Mouse (Mus musculus) heart, embryonic 14.5 days (tissue): ENCODE results near the gene Ube2e3. TPM values are rescaled to one million over a fixed set of nuclear protein-coding genes. Genes with fewer than 3 reads are reported as not detected.
A peak's percentile ranks its signal among the peaks of the same experiment; 100 is the strongest.

Source experiments
- ATAC-seq: fragments of 200-750 bp; cut with Nextera tagmentation; 2 replicates; pipeline ENCODE4 v1.8.0; 2017; ENCODE audit warnings: low read depth, moderate TSS enrichment; ENCODE audit not compliant: insufficient number of reproducible peaks, insufficient read depth, low FRiP score
- H3K27ac ChIP-seq, 2 experiments: fragments of 200-500 bp in 1 of 2; fragments of 300-500 bp in 1 of 2; sonication (generic) in 1 of 2; replicated peaks in 1 of 2; 2 replicates each; pipeline ENCODE4 v1.5.1; 2012 to 2014; ENCODE audit warnings: low read depth in 2 of 2, low read length in 2 of 2, control low read depth in 1 of 2, mild to moderate bottlenecking in 1 of 2, mixed read lengths in 1 of 2; ENCODE audit not compliant: control insufficient read depth in 1 of 2, insufficient read depth in 1 of 2
- H3K27me3 ChIP-seq: fragments of 300-500 bp; sonication (generic); 2 replicates; pipeline ENCODE4 v1.6.1; 2014; ENCODE audit warnings: mild to moderate bottlenecking, low read length, control low read depth; ENCODE audit not compliant: control insufficient read depth, insufficient read depth
- H3K36me3 ChIP-seq: fragments of 300-500 bp; sonication (generic); 2 replicates; pipeline ENCODE4 v1.6.1; 2014; ENCODE audit warnings: mild to moderate bottlenecking, control low read depth, low read length, mixed read lengths; ENCODE audit not compliant: control insufficient read depth, insufficient read depth
- H3K4me1 ChIP-seq, 2 experiments: fragments of 200-500 bp in 1 of 2; fragments of 300-500 bp in 1 of 2; sonication (generic) in 1 of 2; 2 replicates each; pipeline ENCODE4 v1.6.1; 2012 to 2014; ENCODE audit warnings: low read length in 2 of 2, control low read depth in 1 of 2, mixed read lengths in 1 of 2; ENCODE audit not compliant: control insufficient read depth in 2 of 2, insufficient read depth in 2 of 2
- H3K4me2 ChIP-seq: fragments of 300-500 bp; sonication (generic); 2 replicates; pipeline ENCODE4 v1.6.1; 2014; ENCODE audit warnings: mild to moderate bottlenecking, low read length
- H3K4me3 ChIP-seq, 2 experiments: fragments of 200-500 bp in 1 of 2; fragments of 300-500 bp in 1 of 2; sonication (generic) in 1 of 2; 2 replicates each; pipeline ENCODE4 v1.5.1; 2012 to 2014; ENCODE audit warnings: low read length in 2 of 2, mild to moderate bottlenecking in 2 of 2, control low read depth in 1 of 2, low read depth in 1 of 2, moderate library complexity in 1 of 2; ENCODE audit not compliant: control insufficient read depth in 1 of 2, insufficient read depth in 1 of 2
- H3K9ac ChIP-seq: fragments of 300-500 bp; sonication (generic); 2 replicates; pipeline ENCODE4 v1.6.1; 2014; ENCODE audit warnings: mild to moderate bottlenecking, low read length
- H3K9me3 ChIP-seq: fragments of 300-500 bp; sonication (generic); 2 replicates; pipeline ENCODE4 v1.6.1; 2016; ENCODE audit warnings: low read length, control low read depth; ENCODE audit not compliant: control insufficient read depth
- WGBS: fragments of 180-500 bp; shearing (Covaris S2); extraction: QIAGEN DNeasy Blood & Tissue Kit; methylation state at CpG from one replicate; pipeline ENCODE4 v1.1.7; 2014; 5-methylcytosine and 5-hydroxymethylcytosine counted together
- polyA plus RNA-seq: library from polyadenylated mRNA; unstranded; fragments of >200 nt; fragmentation: Nextera tagmentation; extraction: Ambion mirVana; gene quantifications from 2 replicates; pipeline ENCODE4 v1.2.1, GENCODE M21; 2014

Gene Ube2e3
- polyA plus RNA-seq, 1 experiment from 2014 or later = 136 TPM

GRCm38 (mm10) chr2:78886446-78886845 lies 18.5 kb downstream of the Ube2e3 start:
- peaks cover 0 to 15% of the 10 kb centered on the region in 2 experiments; a peak in 3 of 4 replicates for H3K4me1 ChIP-seq
- H3K27me3 ChIP-seq = no peaks in the 10 kb centered on the region
- no peaks in the 10 kb centered on the region for H3K9me3 ChIP-seq
- no peak overlapping the region for H3K9ac ChIP-seq
- ATAC-seq = no peak
- H3K4me2 ChIP-seq = no peak overlapping the region
- H3K4me3 ChIP-seq = no peak overlapping the region
- no peaks in the 10 kb centered on the region for H3K36me3 ChIP-seq
- WGBS = 68% methylated on average over 2 of the region's 2 CpGs
- no peak overlapping the region for H3K27ac ChIP-seq

GRCm38 (mm10) chr2:78888190-78888589 lies 20.3 kb downstream of the Ube2e3 start:
- 35% methylated on average over 3 of the region's 3 CpGs for WGBS
- H3K9ac ChIP-seq = 0 out of 2 replicates have a peak overlapping the region, but pooled peaks have one; percentile 3
- peaks cover 0 to 15% of the 10 kb centered on the region in 2 experiments; a peak in 2 of 4 replicates for H3K4me1 ChIP-seq
- no peak for ATAC-seq
- H3K27ac ChIP-seq = no peak overlapping the region
- no peak overlapping the region for H3K4me3 ChIP-seq
- H3K27me3 ChIP-seq = no peaks in the 10 kb centered on the region
- no peak overlapping the region for H3K4me2 ChIP-seq
- H3K9me3 ChIP-seq = no peaks in the 10 kb centered on the region
- H3K36me3 ChIP-seq = no peaks in the 10 kb centered on the region

GRCm38 (mm10) chr2:78895216-78895615 lies 27.3 kb downstream of the Ube2e3 start:
- Histone ChIP-seq H3K9me3 (no peaks in the 10 kb centered on the region), H3K36me3 (no peaks in the 10 kb centered on the region), H3K4me2 (no peak overlapping the region), H3K4me3 (no peak overlapping the region), H3K27me3 (no peaks in the 10 kb centered on the region), H3K4me1 (peaks cover 0 to 3% of the 10 kb centered on the region in 2 experiments; a peak in 2 of 4 replicates), H3K9ac (no peak overlapping the region), H3K27ac (no peak overlapping the region)
- WGBS = 76% methylated on average over 2 of the region's 2 CpGs
- ATAC-seq = no peak

- H3K4me2 ChIP-seq = peak overlapping the region; percentile 16; the same call in 1 of the 2 replicates
- ATAC-seq = no peak
- H3K27ac ChIP-seq = peak overlapping the region in 1 of 2 experiments; percentile 41; a peak in 1 of 4 replicates
These were observed 38.0 kb downstream of the Ube2e3 start for GRCm38 (mm10) chr2:78905916-78906315.

GRCm38 (mm10) chr2:78911516-78911915 lies 43.6 kb downstream of the Ube2e3 start:
- no peak overlapping the region for H3K27ac ChIP-seq
- H3K4me3 ChIP-seq = no peak overlapping the region
- H3K4me2 ChIP-seq = no peak overlapping the region
- H3K27me3 ChIP-seq = no peaks in the 10 kb centered on the region
- H3K9me3 ChIP-seq = no peaks in the 10 kb centered on the region
- peaks cover 13% of the 10 kb centered on the region; the same call in 1 of the 2 replicates for H3K36me3 ChIP-seq
- no peak overlapping the region for H3K9ac ChIP-seq
- no peak for ATAC-seq
- H3K4me1 ChIP-seq = peaks cover 5 to 27% of the 10 kb centered on the region in 2 experiments

More at GRCm38 (mm10) chr2:78905916-78906315, 38.0 kb downstream of the Ube2e3 start:
- H3K4me3 ChIP-seq = no peak overlapping the region
- no peaks in the 10 kb centered on the region for H3K9me3 ChIP-seq
- H3K27me3 ChIP-seq = no peaks in the 10 kb centered on the region
- H3K36me3 ChIP-seq = no peaks in the 10 kb centered on the region
- WGBS = 43% methylated on average over 3 of the region's 3 CpGs
- peaks cover 7 to 30% of the 10 kb centered on the region in 2 experiments for H3K4me1 ChIP-seq
- H3K9ac ChIP-seq = no peak overlapping the region

GRCm38 (mm10) chr2:78914861-78915260 lies 46.9 kb downstream of the Ube2e3 start:
- peaks cover 0 to 22% of the 10 kb centered on the region in 2 experiments; a peak in 2 of 4 replicates for H3K4me1 ChIP-seq
- H3K27ac ChIP-seq = no peak overlapping the region
- no peaks in the 10 kb centered on the region for H3K27me3 ChIP-seq
- no peaks in the 10 kb centered on the region for H3K9me3 ChIP-seq
- H3K4me2 ChIP-seq = no peak overlapping the region
- 91% methylated on average over 2 of the region's 2 CpGs for WGBS
- peaks cover 34% of the 10 kb centered on the region for H3K36me3 ChIP-seq
- ATAC-seq = no peak
- H3K4me3 ChIP-seq = no peak overlapping the region
- no peak overlapping the region for H3K9ac ChIP-seq

GRCm38 (mm10) chr2:78922980-78923674 lies 55.2 kb downstream of the Ube2e3 start:
- Histone ChIP-seq H3K27ac (no peak overlapping the region), H3K4me2 (no peak overlapping the region), H3K9me3 (no peaks in the 10 kb centered on the region), H3K4me3 (no peak overlapping the region), H3K27me3 (no peaks in the 10 kb centered on the region), H3K9ac (no peak overlapping the region), H3K36me3 (peaks cover 36% of the 10 kb centered on the region), H3K4me1 (peaks cover 2 to 6% of the 10 kb centered on the region in 2 experiments; a peak in 3 of 4 replicates)
- WGBS = 73% methylated on average over 6 of the region's 6 CpGs
- ATAC-seq = no peak
